Mouse (Mus musculus) cerebellum, adult 2 months (tissue): ENCODE measurements around the gene Pcnp.

ENCODE experiments used
- CTCF ChIP-seq: fragments of 200-500 bp; IDR thresholded peaks from 2 replicates; pipeline ENCODE4 v1.5.1; 2011; ENCODE audit warnings: low read depth, mild to moderate bottlenecking, control low read depth, low read length, moderate library complexity, borderline replicate concordance; ENCODE audit not compliant: insufficient read depth
- POLR2A ChIP-seq: fragments of 200-500 bp; IDR thresholded peaks from 2 replicates; pipeline ENCODE4 v1.6.1; 2011; ENCODE audit warnings: low read length, control low read depth, borderline replicate concordance; ENCODE audit not compliant: insufficient read depth

- TF ChIP-seq POLR2A = no peak
- no peak for TF ChIP-seq CTCF
Measured at GRCm38 (mm10) chr16:56036501-56036900, 7.0 kb upstream of the Pcnp start.
